Mouse (Mus musculus): ENCODE data around the gene Hist4h4. TPM values are rescaled to one million over a fixed set of nuclear protein-coding genes. Genes with fewer than 3 reads are reported as not detected.
A peak's percentile ranks its signal among the peaks of the same experiment; 100 is the strongest.

Hist4h4 gene
- polyA plus RNA-seq, 1 experiment from 2014 or later: 0.44 TPM

DNA sequence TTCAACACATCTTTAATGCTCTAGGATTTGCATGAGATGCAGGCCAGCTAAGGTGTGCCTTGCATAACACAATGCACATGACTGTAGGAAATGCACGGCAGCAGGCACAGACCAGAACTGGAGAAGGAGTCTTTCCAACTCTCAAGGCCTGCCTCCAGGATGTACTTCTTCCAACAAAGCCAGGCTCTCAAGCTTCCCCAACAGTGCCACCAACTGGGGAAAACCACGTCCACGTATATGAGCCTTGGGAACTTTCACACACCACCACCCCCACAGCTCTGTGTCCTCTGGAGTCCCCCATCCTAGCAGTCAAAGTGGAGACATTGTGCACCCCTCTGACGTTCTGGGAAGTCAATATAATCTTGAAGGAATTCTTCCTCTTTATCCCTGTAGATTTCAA is 8.9 kb upstream of the Hist4h4 start:
- ATAC-seq (ENCODE audit: low FRiP score): no peak
- no peak overlapping the region for H3K4me3 ChIP-seq (replicated peaks)
- H3K9ac ChIP-seq (replicated peaks): no peak overlapping the region
- H3K4me2 ChIP-seq: no peak overlapping the region
- WGBS: 41% methylated on average over 4 of the region's 4 CpGs
- no peak overlapping the region for H3K27ac ChIP-seq (replicated peaks)
- no peaks in the 10 kb centered on the region for H3K9me3 ChIP-seq (replicated peaks)
- H3K4me1 ChIP-seq: peaks cover 13% of the 10 kb centered on the region
- peaks cover 58% of the 10 kb centered on the region for H3K36me3 ChIP-seq
- H3K27me3 ChIP-seq (replicated peaks): no peaks in the 10 kb centered on the region

- Histone ChIP-seq H3K4me2 (no peak overlapping the region), H3K27ac (replicated peaks) (no peak overlapping the region), H3K9me3 (replicated peaks) (no peaks in the 10 kb centered on the region), H3K4me1 (peaks cover 20% of the 10 kb centered on the region), H3K9ac (replicated peaks) (no peak overlapping the region), H3K4me3 (replicated peaks) (no peak overlapping the region), H3K27me3 (replicated peaks) (no peaks in the 10 kb centered on the region), H3K36me3 (peaks cover 39% of the 10 kb centered on the region)
- ATAC-seq (ENCODE audit: low FRiP score): no peak
- 91% methylated on average over 10 of the region's 10 CpGs for WGBS
Measured at GRCm38 (mm10) chr6:136811196-136811595, 7.0 kb upstream of the Hist4h4 start.

DNA sequence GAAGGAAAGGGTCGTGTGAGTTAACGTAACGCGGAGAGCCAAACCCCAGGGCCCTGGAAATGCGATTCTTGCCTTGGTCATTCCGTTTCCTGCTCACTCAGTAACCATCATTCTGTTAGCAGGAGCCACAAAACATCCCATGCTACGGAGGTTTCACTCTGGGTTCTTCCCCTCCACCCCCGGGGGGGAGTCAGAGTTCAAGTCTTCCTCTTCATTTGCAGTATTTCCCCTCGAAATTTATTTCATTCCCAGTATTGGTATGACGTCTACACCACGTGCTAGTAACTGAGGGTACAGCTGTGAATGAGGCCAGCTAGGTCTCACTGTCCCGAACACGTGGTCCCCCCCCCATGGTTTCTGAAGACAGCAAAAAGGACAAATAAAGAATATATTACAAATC is 5.5 kb upstream of the Hist4h4 start:
- peaks cover 27% of the 10 kb centered on the region for H3K36me3 ChIP-seq
- H3K4me1 ChIP-seq: peaks cover 25% of the 10 kb centered on the region
- peak overlapping the region; percentile 81 for H3K4me2 ChIP-seq
- no peak overlapping the region for H3K9ac ChIP-seq (replicated peaks)
- H3K9me3 ChIP-seq (replicated peaks): no peaks in the 10 kb centered on the region
- H3K27ac ChIP-seq (replicated peaks): no peak overlapping the region
- 84% methylated on average over 13 of the region's 13 CpGs for WGBS
- no peaks in the 10 kb centered on the region for H3K27me3 ChIP-seq (replicated peaks)
- ATAC-seq (ENCODE audit: low FRiP score): no peak
- H3K4me3 ChIP-seq (replicated peaks): peak overlapping the region; percentile 90

DNA sequence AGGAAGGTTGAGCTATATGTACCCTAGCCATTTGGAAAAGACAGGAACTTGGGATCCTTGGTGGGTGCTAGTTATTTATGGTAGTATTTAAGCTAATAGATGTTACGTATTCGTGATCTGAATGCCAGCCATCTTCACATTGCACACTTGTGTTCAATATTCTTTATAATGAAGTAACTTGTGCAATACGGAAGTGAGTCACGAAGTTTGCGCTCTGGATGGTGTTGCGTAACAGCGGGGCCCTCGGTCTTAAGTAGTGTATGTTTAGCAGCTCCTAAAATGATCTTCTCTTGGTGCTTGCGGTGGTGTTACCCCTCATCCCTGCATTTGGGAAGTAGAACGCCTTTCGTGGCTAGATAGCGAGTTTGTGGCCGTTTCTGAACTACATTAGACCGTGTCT is 4.9 kb upstream of the Hist4h4 start:
- H3K4me1 ChIP-seq: peaks cover 26% of the 10 kb centered on the region
- WGBS: 36% methylated on average over 14 of the region's 14 CpGs

DNA sequence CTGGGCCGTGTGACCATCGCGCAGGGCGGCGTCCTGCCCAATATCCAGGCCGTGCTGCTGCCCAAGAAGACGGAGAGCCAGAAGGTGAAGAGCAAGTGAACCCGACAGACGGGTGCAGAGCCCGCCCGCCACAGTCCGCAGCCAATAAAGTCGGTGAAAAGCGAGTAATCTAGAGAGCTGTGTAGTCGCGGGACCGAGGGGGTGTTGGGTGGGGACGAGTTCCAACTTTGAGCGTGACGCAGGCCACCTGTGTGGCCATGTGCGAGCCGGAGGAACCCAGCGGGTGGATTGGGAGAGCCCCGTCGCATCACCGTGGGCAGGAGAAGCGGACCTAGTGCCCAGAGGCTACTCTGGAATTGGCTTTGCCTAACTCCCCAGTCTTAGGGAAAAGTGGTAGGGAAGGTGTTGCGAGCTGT is 4.4 kb upstream of the Hist4h4 start:
- Histone ChIP-seq H3K4me3 (replicated peaks) (peak overlapping the region; percentile 90), H3K27ac (replicated peaks) (peak overlapping the region; percentile 75), H3K4me2 (peak overlapping the region; percentile 81), H3K36me3 (peaks cover 17% of the 10 kb centered on the region), H3K9ac (replicated peaks) (peak overlapping the region; percentile 69), H3K27me3 (replicated peaks) (no peaks in the 10 kb centered on the region), H3K9me3 (replicated peaks) (no peaks in the 10 kb centered on the region), H3K4me1 (peaks cover 26% of the 10 kb centered on the region)
- WGBS: under 1% methylated on average over 28 of the region's 28 CpGs
- peak; percentile 5 for ATAC-seq (ENCODE audit: low FRiP score)

More for the DNA sequence above, 4.9 kb upstream of the Hist4h4 start:
- no peak overlapping the region for H3K27ac ChIP-seq (replicated peaks)
- H3K4me2 ChIP-seq: peak overlapping the region; percentile 81
- H3K27me3 ChIP-seq (replicated peaks): no peaks in the 10 kb centered on the region
- no peaks in the 10 kb centered on the region for H3K9me3 ChIP-seq (replicated peaks)
- peak overlapping the region; percentile 90 for H3K4me3 ChIP-seq (replicated peaks)
- no peak for ATAC-seq (ENCODE audit: low FRiP score)
- peaks cover 21% of the 10 kb centered on the region for H3K36me3 ChIP-seq
- peak overlapping the region; percentile 69 for H3K9ac ChIP-seq (replicated peaks)

GRCm38 (mm10) chr6:136808014-136808417 is 3.8 kb upstream of the Hist4h4 start, which contains the start of gene H2afj:
Gene H2afj (plus strand): TSS chr6:136808244.
- peak; percentile 88 for ATAC-seq (ENCODE audit: low FRiP score)
- H3K4me3 ChIP-seq (replicated peaks): peak within 1 kb of the TSS; percentile 90
- no peaks in the 10 kb centered on the region for H3K27me3 ChIP-seq (replicated peaks)
- peaks cover 12% of the 10 kb centered on the region for H3K36me3 ChIP-seq
- H3K9me3 ChIP-seq (replicated peaks): no peaks in the 10 kb centered on the region
- peaks cover 32% of the 10 kb centered on the region for H3K4me1 ChIP-seq
- peak within 1 kb of the TSS; percentile 83 for H3K27ac ChIP-seq (replicated peaks)
- WGBS: under 1% methylated on average over 34 of the region's 34 CpGs
- H3K9ac ChIP-seq (replicated peaks): peak within 1 kb of the TSS; percentile 69
- peak within 1 kb of the TSS; percentile 81 for H3K4me2 ChIP-seq

DNA sequence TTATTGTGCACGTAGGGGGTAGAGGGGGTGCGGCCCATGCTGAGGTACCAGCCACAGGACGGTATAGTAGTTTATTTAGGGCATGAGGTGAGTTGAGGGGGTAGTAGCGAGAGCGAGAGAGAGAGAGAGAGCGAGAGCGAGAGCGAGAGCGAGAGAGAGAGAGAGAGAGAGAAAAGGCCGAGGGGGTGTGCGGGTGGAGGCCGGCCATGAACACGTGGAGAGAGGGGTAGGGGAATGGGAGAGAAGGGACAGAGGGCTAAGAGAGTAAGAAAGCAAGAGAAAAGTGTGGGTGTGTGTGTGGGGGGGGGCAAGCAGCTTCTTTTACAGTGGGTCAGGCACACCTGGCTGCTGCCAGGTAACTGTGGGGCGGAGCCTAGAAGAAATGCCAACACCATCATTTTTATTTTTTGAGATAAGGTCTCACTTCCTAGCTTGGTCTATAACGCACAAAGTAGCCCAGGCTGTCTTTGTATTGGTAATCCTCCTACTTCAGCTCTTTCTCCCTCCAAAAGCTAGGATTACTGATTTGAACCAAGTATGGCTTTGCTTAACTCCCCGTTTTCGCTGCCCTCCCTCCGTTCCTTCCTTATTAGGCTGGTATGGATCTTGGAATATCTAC is 3.3 kb upstream of the Hist4h4 start:
- H3K4me3 ChIP-seq (replicated peaks): peak overlapping the region; percentile 90
- H3K27me3 ChIP-seq (replicated peaks): no peaks in the 10 kb centered on the region
- WGBS: 30% methylated on average over 18 of the region's 18 CpGs
- peak overlapping the region; percentile 81 for H3K4me2 ChIP-seq
- H3K4me1 ChIP-seq: peaks cover 34% of the 10 kb centered on the region
- H3K27ac ChIP-seq (replicated peaks): peak overlapping the region; percentile 83
- no peaks in the 10 kb centered on the region for H3K9me3 ChIP-seq (replicated peaks)
- peak; percentile 11 for ATAC-seq (ENCODE audit: low FRiP score)
- H3K36me3 ChIP-seq: peaks cover 7% of the 10 kb centered on the region; the same call in 1 of the 2 replicates
- H3K9ac ChIP-seq (replicated peaks): 0 out of 2 replicates have a peak overlapping the region, but pooled peaks have one; percentile 32

DNA sequence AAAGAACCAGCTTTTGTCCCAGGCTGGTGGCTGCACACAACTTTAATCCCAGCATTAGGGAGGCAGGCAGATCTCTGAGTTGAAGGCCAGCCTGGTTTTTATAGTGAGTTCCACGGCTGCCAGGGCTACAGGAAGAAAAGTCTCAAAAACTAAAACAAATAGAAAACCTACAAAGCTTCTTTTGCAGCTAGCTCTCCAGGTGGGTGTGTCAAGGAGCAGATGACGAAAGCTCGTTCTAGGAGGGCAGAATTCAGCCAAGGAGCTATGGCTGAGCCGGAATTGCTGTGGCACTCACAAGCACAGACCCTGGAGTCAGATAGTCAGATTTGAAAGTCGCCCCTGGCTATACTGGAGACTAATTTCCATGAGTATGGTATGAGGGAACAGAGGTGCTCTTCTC is 2.6 kb upstream of the Hist4h4 start:
- no peak overlapping the region for H3K9ac ChIP-seq (replicated peaks)

GRCm38 (mm10) chr6:136805409-136805775 is 1.2 kb upstream of the Hist4h4 start:
- no peak overlapping the region for H3K9ac ChIP-seq (replicated peaks)
- peaks cover 34% of the 10 kb centered on the region for H3K4me1 ChIP-seq
- H3K27ac ChIP-seq (replicated peaks): no peak overlapping the region
- no peak overlapping the region for H3K4me2 ChIP-seq
- 89% methylated on average over 1 of the region's 1 CpGs for WGBS
- H3K9me3 ChIP-seq (replicated peaks): no peaks in the 10 kb centered on the region
- no peaks in the 10 kb centered on the region for H3K27me3 ChIP-seq (replicated peaks)
- no peak for ATAC-seq (ENCODE audit: low FRiP score)
- no peaks in the 10 kb centered on the region for H3K36me3 ChIP-seq
- H3K4me3 ChIP-seq (replicated peaks): no peak overlapping the region

More for the DNA sequence above, 2.6 kb upstream of the Hist4h4 start:
- no peak overlapping the region for H3K4me2 ChIP-seq
- H3K27ac ChIP-seq (replicated peaks): no peak overlapping the region
- no peak overlapping the region for H3K4me3 ChIP-seq (replicated peaks)
- peaks cover 34% of the 10 kb centered on the region for H3K4me1 ChIP-seq
- WGBS: 80% methylated on average over 5 of the region's 5 CpGs
- no peak for ATAC-seq (ENCODE audit: low FRiP score)
- H3K9me3 ChIP-seq (replicated peaks): no peaks in the 10 kb centered on the region
- no peaks in the 10 kb centered on the region for H3K27me3 ChIP-seq (replicated peaks)
- H3K36me3 ChIP-seq: 0 out of 2 replicates have a peak, but pooled peaks cover under 1% of the 10 kb centered on the region

GRCm38 (mm10) chr6:136804705-136805408 is 642 bp upstream of the Hist4h4 start:
- Histone ChIP-seq H3K9ac (replicated peaks) (peak overlapping the region; percentile 74), H3K4me3 (replicated peaks) (peak overlapping the region; percentile 55), H3K4me2 (peak overlapping the region; percentile 73), H3K27ac (replicated peaks) (peak overlapping the region; percentile 99), H3K27me3 (replicated peaks) (no peaks in the 10 kb centered on the region), H3K9me3 (replicated peaks) (no peaks in the 10 kb centered on the region), H3K4me1 (peaks cover 34% of the 10 kb centered on the region), H3K36me3 (no peaks in the 10 kb centered on the region)
- ATAC-seq (ENCODE audit: low FRiP score): no peak
- WGBS: 30% methylated on average over 9 of the region's 9 CpGs

DNA sequence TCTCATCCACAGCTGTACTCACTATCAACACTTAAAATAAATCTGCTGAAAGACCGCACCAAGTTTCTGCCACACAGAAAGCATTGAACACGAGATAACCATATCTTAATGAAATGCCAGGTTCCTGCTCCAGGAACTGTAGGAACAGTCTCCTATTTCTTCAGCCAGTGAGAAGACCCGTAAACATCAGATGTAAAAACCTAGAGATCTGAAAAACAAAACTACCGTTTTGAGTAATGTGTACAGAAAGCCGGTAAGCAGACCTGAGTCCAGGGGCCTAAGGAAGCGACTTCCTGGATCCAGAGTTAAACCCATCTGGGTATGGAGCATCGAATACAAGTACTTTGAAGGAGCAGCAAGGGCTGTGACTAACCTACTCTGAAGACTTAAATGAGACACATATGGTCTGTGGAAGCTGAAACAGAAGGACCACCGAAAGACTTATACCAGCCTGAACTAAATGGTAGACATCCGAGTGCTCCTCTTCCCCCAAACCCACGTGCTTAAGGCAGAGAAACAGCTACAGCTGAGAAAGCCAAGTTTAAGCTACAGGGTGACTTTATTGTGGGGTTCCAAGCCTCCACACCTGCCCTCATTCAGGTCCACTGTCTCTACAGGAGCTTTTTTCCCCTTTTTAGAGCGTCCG is 999 bp downstream of the Hist4h4 start:
- Histone ChIP-seq H3K27ac (replicated peaks) (peak overlapping the region; percentile 99), H3K9me3 (replicated peaks) (no peaks in the 10 kb centered on the region), H3K4me1 (peaks cover 21% of the 10 kb centered on the region), H3K4me3 (replicated peaks) (peak overlapping the region; percentile 55), H3K9ac (replicated peaks) (peak overlapping the region; percentile 74; the same call in 1 of the 2 replicates), H3K4me2 (peak overlapping the region; percentile 73), H3K27me3 (replicated peaks) (no peaks in the 10 kb centered on the region), H3K36me3 (no peaks in the 10 kb centered on the region)
- WGBS: 25% methylated on average over 12 of the region's 12 CpGs
- no peak for ATAC-seq (ENCODE audit: low FRiP score)

Measured in neural tube, embryonic 15.5 days (tissue).